Mouse (Mus musculus) left cerebral cortex, adult 8-10 months (tissue): ENCODE results near the gene Plxna3. TPM values are rescaled to one million over a fixed set of nuclear protein-coding genes. Genes with fewer than 3 reads are reported as not detected.

Experiments used
- DNase-seq, 2 experiments: peaks; one replicate each; pipeline ENCODE4 v3.0.0; 2022; ENCODE audit warnings: low spot score in 2 of 2
- microRNA-seq, 2 experiments: library from miRNA; unstranded; fragments of <30 nt; microRNA quantifications; one replicate each; pipeline ENCODE4 v1.2.0; 2022
- total RNA-seq, 4 experiments: library from RNA; stranded (reverse); gene quantifications; 2 replicates each; pipeline ENCODE4 v1.2.4; 2022

Gene Plxna3
- total RNA-seq, 4 experiments from 2014 or later: 21.6 to 29.4 (median 25.8) TPM

- DNase-seq: no peak
Observed at GRCm38 (mm10) chrX:74367512-74367911, 38.6 kb downstream of the Plxna3 start.

- peak in 1 of 2 experiments; percentile 25 for DNase-seq
Observed at GRCm38 (mm10) chrX:74368209-74368909, 39.5 kb downstream of the Plxna3 start.

- peak; percentile 57 to 83 for DNase-seq
Observed at GRCm38 (mm10) chrX:74372888-74373549, 44.2 kb downstream of the Plxna3 start, which contains the start of the genes Ubl4a and Slc10a3. Ubl4a (minus strand) TSS chrX:74373218. Slc10a3 (minus strand) TSS chrX:74373349.

- no peak for DNase-seq
Observed at GRCm38 (mm10) chrX:74384451-74384850, 55.6 kb downstream of the Plxna3 start.

- no peak for DNase-seq
Observed at GRCm38 (mm10) chrX:74388153-74388552, 59.3 kb downstream of the Plxna3 start.

- DNase-seq: peak; percentile 52 to 83
Observed at GRCm38 (mm10) chrX:74392535-74393443, 63.9 kb downstream of the Plxna3 start, which contains the start of the genes Fam3a and Ikbkg. Fam3a (minus strand) TSS chrX:74393272. Ikbkg (plus strand) TSS chrX:74393290.

Small RNAs within 50 kb of the gene (microRNA-seq; reads per million reads assigned to microRNA genes)
- gene Mir7092: 0 reads per million in 2 experiments

Other genes with a start within 250 kb of the Plxna3 start
- gene Opn1mw, start 201.6 kb upstream of the Plxna3 start, total RNA-seq: 1 to 10 TPM in 1 of 4 experiments, under 1 TPM in 1, not detected in 2; 0.59 to 2.5 TPM
- gene Mecp2, start 193.7 kb upstream of the Plxna3 start, total RNA-seq: 10 to 100 TPM; 87.7 to 95.0 (median 90.3) TPM
- gene Tex28, start 161.2 kb upstream of the Plxna3 start, total RNA-seq: not detected
- not detected for gene Tktl1, start 151.8 kb upstream of the Plxna3 start, total RNA-seq
- 10 to 100 TPM; 48.4 to 70.4 (median 61.4) TPM for gene Flna, start 79.2 kb upstream of the Plxna3 start, total RNA-seq
- 10 to 100 TPM; 33.5 to 39.5 (median 38.8) TPM for gene Emd, start 74.4 kb upstream of the Plxna3 start, total RNA-seq
- gene Rpl10, start 58.3 kb upstream of the Plxna3 start, total RNA-seq: 100 to 1,000 TPM; 134 to 270 (median 185) TPM
- 10 to 100 TPM; 60.9 to 67.1 (median 63.8) TPM for gene Taz, start 47.2 kb upstream of the Plxna3 start, total RNA-seq
- gene Dnase1l1, start 46.7 kb upstream of the Plxna3 start, total RNA-seq: 1 to 10 TPM; 1.8 to 5.0 (median 3.1) TPM
- 100 to 1,000 TPM; 362 to 373 (median 369) TPM for gene Atp6ap1, start 32.0 kb upstream of the Plxna3 start, total RNA-seq
- 100 to 1,000 TPM; 615 to 673 (median 650) TPM for gene Gdi1, start 24.1 kb upstream of the Plxna3 start, total RNA-seq
- gene Fam50a, start 16.0 kb upstream of the Plxna3 start, total RNA-seq: 10 to 100 TPM; 31.3 to 37.6 (median 33.6) TPM
- gene Lage3, start 24.6 kb downstream of the Plxna3 start, total RNA-seq: 10 to 100 TPM; 22.3 to 28.7 (median 25.7) TPM
- gene Ubl4a, start 44.2 kb downstream of the Plxna3 start, total RNA-seq: 10 to 100 TPM; 62.8 to 70.3 (median 68.1) TPM
- gene Slc10a3, start 44.3 kb downstream of the Plxna3 start, total RNA-seq: 1 to 10 TPM; 2.8 to 4.5 (median 3.7) TPM
- gene Fam3a, start 64.2 kb downstream of the Plxna3 start, total RNA-seq: 10 to 100 TPM; 16.8 to 29.9 (median 20.9) TPM
- 10 to 100 TPM; 47.2 to 59.1 (median 51.5) TPM for gene Ikbkg, start 64.2 kb downstream of the Plxna3 start, total RNA-seq
- gene G6pdx, start 100.1 kb downstream of the Plxna3 start, total RNA-seq: 10 to 100 TPM; 32.6 to 42.0 (median 37.0) TPM
- not detected for gene Gm6880, start 152.3 kb downstream of the Plxna3 start, total RNA-seq
- not detected for gene Olfr1326-ps1, start 245.8 kb downstream of the Plxna3 start, total RNA-seq